Mouse (Mus musculus): ENCODE measurements around the gene Stx5a. TPM values are rescaled to one million over a fixed set of nuclear protein-coding genes. Genes with fewer than 3 reads are reported as not detected.
A peak's percentile ranks its signal among the peaks of the same experiment; 100 is the strongest.

Gene Stx5a
- polyA plus RNA-seq, 1 experiment from 2014 or later: 110 TPM

- Histone ChIP-seq H3K9ac (replicated peaks; ENCODE audit: low read length) (no peak overlapping the region), H3K4me3 (ENCODE audit: low read depth, low read length) (no peak overlapping the region; the same call in 1 of the 2 replicates), H3K4me2 (ENCODE audit: low read depth, low read length) (no peak overlapping the region), H3K36me3 (replicated peaks; ENCODE audit: control insufficient read depth, insufficient read depth, low read depth, low read length) (peaks cover 5% of the 10 kb centered on the region; the same call in 1 of the 2 replicates), H3K27me3 (ENCODE audit: control insufficient read depth, insufficient read depth, low read length) (no peaks in the 10 kb centered on the region), H3K4me1 (ENCODE audit: control insufficient read depth, insufficient read depth, low read length) (no peaks in the 10 kb centered on the region), H3K9me3 (replicated peaks; ENCODE audit: control insufficient read depth, low read length) (no peaks in the 10 kb centered on the region), H3K27ac (replicated peaks; ENCODE audit: low read depth, low read length) (no peak overlapping the region)
- ATAC-seq (replicated peaks; ENCODE audit: insufficient number of reproducible peaks, low FRiP score, low TSS enrichment, low read depth) (no peak), DNase-seq (ENCODE audit: low spot score) (no peak)
Observed at GRCm38 (mm10) chr19:8798947-8799315, 57.7 kb downstream of the Stx5a start.

GRCm38 (mm10) chr19:8802130-8802821 is 61.1 kb downstream of the Stx5a start, which contains the start of gene Zbtb3:
Gene Zbtb3 (plus strand): TSS chr19:8802555.
- 0 out of 2 replicates have a peak within 1 kb of the TSS, but pooled peaks have one; percentile 48 for H3K27ac ChIP-seq (replicated peaks; ENCODE audit: low read depth, low read length)
- under 1% methylated on average over 30 of the region's 30 CpGs for WGBS
- H3K36me3 ChIP-seq (replicated peaks; ENCODE audit: control insufficient read depth, insufficient read depth, low read depth, low read length): no peaks in the 10 kb centered on the region
- no peaks in the 10 kb centered on the region for H3K4me1 ChIP-seq (ENCODE audit: control insufficient read depth, insufficient read depth, low read length)
- H3K27me3 ChIP-seq (ENCODE audit: control insufficient read depth, insufficient read depth, low read length): no peaks in the 10 kb centered on the region
- H3K4me3 ChIP-seq (ENCODE audit: low read depth, low read length): peak within 1 kb of the TSS; percentile 43
- peak; percentile 97 for DNase-seq (ENCODE audit: low spot score)
- peak within 1 kb of the TSS; percentile 70 for H3K4me2 ChIP-seq (ENCODE audit: low read depth, low read length)
- peak within 1 kb of the TSS; percentile 53 for H3K9ac ChIP-seq (replicated peaks; ENCODE audit: low read length)
- peak; percentile 96 for ATAC-seq (replicated peaks; ENCODE audit: insufficient number of reproducible peaks, low FRiP score, low TSS enrichment, low read depth)
- H3K9me3 ChIP-seq (replicated peaks; ENCODE audit: control insufficient read depth, low read length): no peaks in the 10 kb centered on the region

DNA sequence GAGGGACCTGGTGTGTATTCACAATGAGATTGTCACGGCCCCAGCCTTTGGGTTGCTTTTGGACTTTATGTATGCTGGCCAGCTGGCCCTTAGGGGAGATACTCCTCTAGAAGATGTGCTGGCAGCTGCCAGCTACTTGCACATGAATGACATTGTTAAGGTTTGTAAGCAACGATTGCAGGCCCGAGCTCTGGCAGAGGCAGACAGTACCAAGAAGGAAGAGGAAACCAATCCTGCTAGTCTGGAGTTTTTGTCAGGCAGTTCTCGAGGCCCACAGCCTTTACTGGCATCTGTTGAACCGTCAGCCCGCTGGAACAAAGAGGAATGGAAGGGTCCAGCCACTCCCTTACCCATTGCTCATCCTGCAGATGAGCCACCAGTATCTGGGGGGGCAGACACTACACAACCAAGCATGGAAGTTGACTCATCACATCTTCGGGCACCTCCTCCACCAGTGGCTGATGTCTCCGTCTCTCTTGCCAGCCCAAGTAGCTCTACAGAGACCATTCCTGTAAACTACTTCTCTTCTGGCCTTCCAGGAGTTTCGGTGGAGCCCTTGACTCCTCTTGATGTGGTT is 62.1 kb downstream of the Stx5a start:
- no peak overlapping the region for H3K27ac ChIP-seq (replicated peaks; ENCODE audit: low read depth, low read length)
- ATAC-seq (replicated peaks; ENCODE audit: insufficient number of reproducible peaks, low FRiP score, low TSS enrichment, low read depth) (no peak), DNase-seq (ENCODE audit: low spot score) (no peak)
- no peaks in the 10 kb centered on the region for H3K4me1 ChIP-seq (ENCODE audit: control insufficient read depth, insufficient read depth, low read length)
- H3K9me3 ChIP-seq (replicated peaks; ENCODE audit: control insufficient read depth, low read length): no peaks in the 10 kb centered on the region
- H3K4me3 ChIP-seq (ENCODE audit: low read depth, low read length): peak overlapping the region; percentile 43
- peak overlapping the region; percentile 37; the same call in 1 of the 2 replicates for H3K9ac ChIP-seq (replicated peaks; ENCODE audit: low read length)
- WGBS: 91% methylated on average over 9 of the region's 9 CpGs
- H3K27me3 ChIP-seq (ENCODE audit: control insufficient read depth, insufficient read depth, low read length): no peaks in the 10 kb centered on the region
- H3K36me3 ChIP-seq (replicated peaks; ENCODE audit: control insufficient read depth, insufficient read depth, low read depth, low read length): no peaks in the 10 kb centered on the region
- H3K4me2 ChIP-seq (ENCODE audit: low read depth, low read length): no peak overlapping the region

GRCm38 (mm10) chr19:8803879-8804660 is 62.9 kb downstream of the Stx5a start:
- no peaks in the 10 kb centered on the region for H3K9me3 ChIP-seq (replicated peaks; ENCODE audit: control insufficient read depth, low read length)

More at GRCm38 (mm10) chr19:8803879-8804660, 62.9 kb downstream of the Stx5a start:
- no peak overlapping the region for H3K27ac ChIP-seq (replicated peaks; ENCODE audit: low read depth, low read length)
- ATAC-seq (replicated peaks; ENCODE audit: insufficient number of reproducible peaks, low FRiP score, low TSS enrichment, low read depth) (no peak), DNase-seq (ENCODE audit: low spot score) (no peak)
- H3K4me2 ChIP-seq (ENCODE audit: low read depth, low read length): no peak overlapping the region
- no peaks in the 10 kb centered on the region for H3K4me1 ChIP-seq (ENCODE audit: control insufficient read depth, insufficient read depth, low read length)
- no peaks in the 10 kb centered on the region for H3K36me3 ChIP-seq (replicated peaks; ENCODE audit: control insufficient read depth, insufficient read depth, low read depth, low read length)
- WGBS: 91% methylated on average over 11 of the region's 11 CpGs
- no peak overlapping the region for H3K4me3 ChIP-seq (ENCODE audit: low read depth, low read length)
- H3K9ac ChIP-seq (replicated peaks; ENCODE audit: low read length): no peak overlapping the region
- no peaks in the 10 kb centered on the region for H3K27me3 ChIP-seq (ENCODE audit: control insufficient read depth, insufficient read depth, low read length)

Small RNAs within 50 kb of the gene (microRNA-seq; reads per million reads assigned to microRNA genes)
- not detected for gene Mir6992 (ENCODE audit: borderline number of aligned reads)

Other genes with a start within 250 kb of the Stx5a start
- 0.06 TPM in 1 of 2 replicates, not detected in the other for gene Slc22a8, start 150.2 kb upstream of the Stx5a start, polyA plus RNA-seq (2014; fragmentation: Nextera tagmentation; extraction: Ambion mirVana)
- 0.10 and 0.29 TPM in 2 replicates for gene Slc22a6, start 123.4 kb upstream of the Stx5a start, polyA plus RNA-seq (2014; fragmentation: Nextera tagmentation; extraction: Ambion mirVana)
- gene Chrm1, start 77.6 kb upstream of the Stx5a start, polyA plus RNA-seq (2014; fragmentation: Nextera tagmentation; extraction: Ambion mirVana): 0.06 and 0.08 TPM in 2 replicates
- gene Slc3a2, start 18.0 kb upstream of the Stx5a start, polyA plus RNA-seq (2014; fragmentation: Nextera tagmentation; extraction: Ambion mirVana): 120 and 125 TPM in 2 replicates
- gene Wdr74, start 5.6 kb upstream of the Stx5a start, polyA plus RNA-seq (2014; fragmentation: Nextera tagmentation; extraction: Ambion mirVana): 91.0 and 92.3 TPM in 2 replicates
- gene 1700092M07Rik, start 695 bp upstream of the Stx5a start, polyA plus RNA-seq (2014; fragmentation: Nextera tagmentation; extraction: Ambion mirVana): 1.1 and 1.8 TPM in 2 replicates
- 230 and 238 TPM in 2 replicates for gene Nxf1, start 15.7 kb downstream of the Stx5a start, polyA plus RNA-seq (2014; fragmentation: Nextera tagmentation; extraction: Ambion mirVana)
- gene Tmem223, start 29.6 kb downstream of the Stx5a start, polyA plus RNA-seq (2014; fragmentation: Nextera tagmentation; extraction: Ambion mirVana): 191 and 197 TPM in 2 replicates
- 44.8 and 51.2 TPM in 2 replicates for gene Tmem179b, start 33.1 kb downstream of the Stx5a start, polyA plus RNA-seq (2014; fragmentation: Nextera tagmentation; extraction: Ambion mirVana)
- gene Taf6l, start 45.0 kb downstream of the Stx5a start, polyA plus RNA-seq (2014; fragmentation: Nextera tagmentation; extraction: Ambion mirVana): 19.0 and 19.9 TPM in 2 replicates
- 199 and 202 TPM in 2 replicates for gene Polr2g, start 57.2 kb downstream of the Stx5a start, polyA plus RNA-seq (2014; fragmentation: Nextera tagmentation; extraction: Ambion mirVana)
- gene Zbtb3, start 61.1 kb downstream of the Stx5a start, polyA plus RNA-seq (2014; fragmentation: Nextera tagmentation; extraction: Ambion mirVana): 6.0 and 8.0 TPM in 2 replicates
- gene Ttc9c, start 77.9 kb downstream of the Stx5a start, polyA plus RNA-seq (2014; fragmentation: Nextera tagmentation; extraction: Ambion mirVana): 63.0 and 68.7 TPM in 2 replicates
- 6.7 and 6.8 TPM in 2 replicates for gene Hnrnpul2, start 78.6 kb downstream of the Stx5a start, polyA plus RNA-seq (2014; fragmentation: Nextera tagmentation; extraction: Ambion mirVana)
- not detected in 2 replicates for gene AC129217.1, start 88.4 kb downstream of the Stx5a start, polyA plus RNA-seq (2014; fragmentation: Nextera tagmentation; extraction: Ambion mirVana)
- 29.9 and 39.1 TPM in 2 replicates for gene Bscl2, start 96.1 kb downstream of the Stx5a start, polyA plus RNA-seq (2014; fragmentation: Nextera tagmentation; extraction: Ambion mirVana)
- 39.8 and 44.8 TPM in 2 replicates for gene Gng3, start 97.8 kb downstream of the Stx5a start, polyA plus RNA-seq (2014; fragmentation: Nextera tagmentation; extraction: Ambion mirVana)
- 0.10 and 0.49 TPM in 2 replicates for gene Lrrn4cl, start 109.4 kb downstream of the Stx5a start, polyA plus RNA-seq (2014; fragmentation: Nextera tagmentation; extraction: Ambion mirVana)
- gene Ubxn1, start 130.1 kb downstream of the Stx5a start, polyA plus RNA-seq (2014; fragmentation: Nextera tagmentation; extraction: Ambion mirVana): 184 and 189 TPM in 2 replicates
- gene Uqcc3, start 139.5 kb downstream of the Stx5a start, polyA plus RNA-seq (2014; fragmentation: Nextera tagmentation; extraction: Ambion mirVana): 56.1 and 62.0 TPM in 2 replicates
- gene Lbhd1, start 142.3 kb downstream of the Stx5a start, polyA plus RNA-seq (2014; fragmentation: Nextera tagmentation; extraction: Ambion mirVana): 116 and 122 TPM in 2 replicates
- gene Gm49403, start 142.5 kb downstream of the Stx5a start, polyA plus RNA-seq (2014; fragmentation: Nextera tagmentation; extraction: Ambion mirVana): not detected in 2 replicates
- 111 and 126 TPM in 2 replicates for gene 1810009A15Rik, start 147.4 kb downstream of the Stx5a start, polyA plus RNA-seq (2014; fragmentation: Nextera tagmentation; extraction: Ambion mirVana)
- gene Gm49416, start 147.5 kb downstream of the Stx5a start, polyA plus RNA-seq (2014; fragmentation: Nextera tagmentation; extraction: Ambion mirVana): 0.34 TPM in 1 of 2 replicates, not detected in the other
- gene Ints5, start 151.6 kb downstream of the Stx5a start, polyA plus RNA-seq (2014; fragmentation: Nextera tagmentation; extraction: Ambion mirVana): 30.5 and 34.6 TPM in 2 replicates
- 97.4 and 114 TPM in 2 replicates for gene Ganab, start 156.7 kb downstream of the Stx5a start, polyA plus RNA-seq (2014; fragmentation: Nextera tagmentation; extraction: Ambion mirVana)
- 32.0 and 32.8 TPM in 2 replicates for gene B3gat3, start 179.0 kb downstream of the Stx5a start, polyA plus RNA-seq (2014; fragmentation: Nextera tagmentation; extraction: Ambion mirVana)
- 0.72 and 0.81 TPM in 2 replicates for gene Rom1, start 187.9 kb downstream of the Stx5a start, polyA plus RNA-seq (2014; fragmentation: Nextera tagmentation; extraction: Ambion mirVana)
- 8.4 and 9.0 TPM in 2 replicates for gene Eml3, start 188.1 kb downstream of the Stx5a start, polyA plus RNA-seq (2014; fragmentation: Nextera tagmentation; extraction: Ambion mirVana)
- gene Mta2, start 200.5 kb downstream of the Stx5a start, polyA plus RNA-seq (2014; fragmentation: Nextera tagmentation; extraction: Ambion mirVana): 57.5 and 57.6 TPM in 2 replicates
- gene Tut1, start 212.4 kb downstream of the Stx5a start, polyA plus RNA-seq (2014; fragmentation: Nextera tagmentation; extraction: Ambion mirVana): 25.5 and 28.0 TPM in 2 replicates
- 535 and 538 TPM in 2 replicates for gene Eef1g, start 225.6 kb downstream of the Stx5a start, polyA plus RNA-seq (2014; fragmentation: Nextera tagmentation; extraction: Ambion mirVana)
- 10.6 and 11.5 TPM in 2 replicates for gene Ahnak, start 247.9 kb downstream of the Stx5a start, polyA plus RNA-seq (2014; fragmentation: Nextera tagmentation; extraction: Ambion mirVana)

Measured in embryonic facial prominence, embryonic 11.5 days (tissue).